Mouse (Mus musculus): ENCODE results near the gene Zfp82. TPM values are rescaled to one million over a fixed set of nuclear protein-coding genes. Genes with fewer than 3 reads are reported as not detected.

Gene Zfp82
- polyA plus RNA-seq, 1 experiment, result 3.9 TPM

- H3K4me1 ChIP-seq (ENCODE audit: control insufficient read depth, insufficient read depth, low read length), result no peaks in the 10 kb centered on the region
- H3K27ac ChIP-seq (ENCODE audit: insufficient read depth, low read depth, low read length), result no peak overlapping the region
- TF ChIP-seq CTCF (IDR thresholded peaks at IDR 0.05; ENCODE audit: low read depth, low read length) (no peak), POLR2A (IDR thresholded peaks at IDR 0.05; ENCODE audit: borderline replicate concordance, low read depth, low read length) (no peak)
- H3K4me3 ChIP-seq (ENCODE audit: insufficient read depth, low read length), result no peak overlapping the region
Measured at GRCm38 (mm10) chr7:30023324-30023723, 49.4 kb downstream of the Zfp82 start.

GRCm38 (mm10) chr7:30019543-30019942 is 53.2 kb downstream of the Zfp82 start:
- H3K4me3 ChIP-seq (ENCODE audit: insufficient read depth, low read length), result no peak overlapping the region
- H3K4me1 ChIP-seq (ENCODE audit: control insufficient read depth, insufficient read depth, low read length), result no peaks in the 10 kb centered on the region
- H3K27ac ChIP-seq (ENCODE audit: insufficient read depth, low read depth, low read length), result no peak overlapping the region
- TF ChIP-seq CTCF (IDR thresholded peaks at IDR 0.05; ENCODE audit: low read depth, low read length), result no peak
- TF ChIP-seq POLR2A (IDR thresholded peaks at IDR 0.05; ENCODE audit: borderline replicate concordance, low read depth, low read length), result no peak

DNA sequence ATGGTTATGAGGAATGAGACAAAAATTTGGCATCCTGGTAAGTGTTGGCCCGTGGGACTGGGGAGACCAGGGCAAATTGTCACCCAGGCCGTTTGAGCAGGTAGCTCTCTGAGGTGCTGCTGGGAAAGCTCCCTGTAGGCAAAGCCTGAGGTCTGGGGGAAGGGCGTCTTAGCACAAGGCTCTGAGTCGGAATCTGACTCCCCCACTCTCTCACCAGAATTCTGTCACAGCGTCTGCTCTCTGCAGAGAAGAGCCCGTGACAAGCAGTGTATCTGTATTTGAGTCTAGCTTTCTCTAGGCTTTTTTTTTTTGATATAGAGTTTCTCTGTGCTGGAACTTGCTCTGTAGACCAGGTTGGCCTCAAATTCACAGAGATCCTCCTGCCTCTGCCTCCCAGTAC is 55.5 kb downstream of the Zfp82 start:
- Histone ChIP-seq H3K4me3 (ENCODE audit: insufficient read depth, low read length) (no peak overlapping the region), H3K4me1 (ENCODE audit: control insufficient read depth, insufficient read depth, low read length) (no peaks in the 10 kb centered on the region), H3K27ac (ENCODE audit: insufficient read depth, low read depth, low read length) (no peak overlapping the region)
- no peak for TF ChIP-seq CTCF (IDR thresholded peaks at IDR 0.05; ENCODE audit: low read depth, low read length)
- TF ChIP-seq POLR2A (IDR thresholded peaks at IDR 0.05; ENCODE audit: borderline replicate concordance, low read depth, low read length), result no peak

GRCm38 (mm10) chr7:30012956-30013363 is 59.7 kb downstream of the Zfp82 start:
- H3K4me3 ChIP-seq (ENCODE audit: insufficient read depth, low read length), result no peak overlapping the region
- TF ChIP-seq CTCF (IDR thresholded peaks at IDR 0.05; ENCODE audit: low read depth, low read length) (no peak; the same call in 1 of the 2 replicates), POLR2A (IDR thresholded peaks at IDR 0.05; ENCODE audit: borderline replicate concordance, low read depth, low read length) (no peak)
- H3K27ac ChIP-seq (ENCODE audit: insufficient read depth, low read depth, low read length), result no peak overlapping the region
- peaks cover 5% of the 10 kb centered on the region for H3K4me1 ChIP-seq (ENCODE audit: control insufficient read depth, insufficient read depth, low read length)

DNA sequence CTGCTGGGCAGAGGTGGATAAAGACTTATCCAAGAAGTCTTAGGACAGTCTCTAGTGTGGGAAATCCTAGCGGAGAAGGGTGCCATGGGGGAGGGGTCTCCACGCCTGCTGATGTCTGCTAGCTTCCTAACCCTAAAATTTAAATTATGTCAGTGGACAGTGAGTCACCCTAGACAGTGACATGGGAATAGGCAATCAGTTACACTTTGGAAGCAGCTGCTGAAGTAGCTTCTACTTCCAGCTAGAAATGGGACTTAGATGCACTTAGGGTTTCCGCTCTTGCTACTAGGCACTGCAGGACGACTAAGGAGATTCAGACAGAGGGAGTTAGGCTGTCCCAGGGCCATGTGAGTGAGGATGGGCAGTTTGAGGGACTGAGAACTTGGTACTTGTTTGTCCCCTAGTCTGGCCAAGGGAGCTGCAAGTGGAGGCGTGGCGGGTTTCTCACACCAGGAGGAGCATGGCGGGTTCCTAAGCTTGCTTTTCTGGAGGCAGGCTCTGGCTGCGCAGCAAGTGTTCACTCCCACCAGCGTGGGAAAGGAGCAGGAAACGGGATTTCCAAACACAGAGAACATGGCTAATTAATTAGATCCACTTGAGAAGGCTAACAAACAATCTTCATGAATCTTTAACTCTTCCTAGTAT is 62.0 kb downstream of the Zfp82 start:
- no peak overlapping the region for H3K4me3 ChIP-seq (ENCODE audit: insufficient read depth, low read length)
- peaks cover 7% of the 10 kb centered on the region for H3K4me1 ChIP-seq (ENCODE audit: control insufficient read depth, insufficient read depth, low read length)
- no peak overlapping the region for H3K27ac ChIP-seq (ENCODE audit: insufficient read depth, low read depth, low read length)
- TF ChIP-seq CTCF (IDR thresholded peaks at IDR 0.05; ENCODE audit: low read depth, low read length) (no peak), POLR2A (IDR thresholded peaks at IDR 0.05; ENCODE audit: borderline replicate concordance, low read depth, low read length) (no peak)

DNA sequence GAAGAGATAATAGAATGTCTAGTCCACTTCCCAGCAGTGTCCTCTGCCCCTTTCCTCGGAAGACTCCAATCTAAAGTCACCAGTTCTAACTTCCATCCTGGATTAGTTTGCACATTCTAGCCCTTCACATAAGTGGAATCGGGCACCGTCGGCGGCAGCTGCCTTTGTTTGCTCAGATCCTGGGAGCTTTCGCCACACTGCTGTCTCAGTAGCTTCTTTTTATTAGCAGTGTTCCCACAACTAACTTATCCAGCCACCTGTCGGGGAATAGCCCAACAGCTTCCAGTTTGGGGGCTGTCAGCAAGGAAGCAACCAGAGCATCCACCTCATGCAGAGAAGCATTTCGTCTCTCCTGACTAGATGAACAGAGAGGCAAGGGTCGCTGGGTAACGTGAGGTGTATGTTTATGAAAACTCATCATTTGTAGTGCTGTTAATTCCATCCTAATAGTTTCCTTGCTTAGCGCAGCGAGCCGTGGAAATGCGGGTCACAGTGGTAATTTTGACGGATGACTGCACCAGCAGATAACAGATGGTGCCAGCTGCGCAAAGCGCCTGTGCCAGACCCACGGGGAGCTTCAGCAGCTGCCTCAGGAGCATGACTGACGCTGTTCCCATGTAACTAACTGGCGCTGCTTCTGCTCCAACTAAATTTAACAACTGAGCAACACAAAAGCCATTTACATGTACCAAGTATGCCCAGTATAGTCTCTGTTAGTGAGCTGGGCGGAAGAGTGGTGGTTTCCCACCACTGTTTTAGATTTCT is 63.2 kb downstream of the Zfp82 start:
- no peak overlapping the region for H3K27ac ChIP-seq (ENCODE audit: insufficient read depth, low read depth, low read length)
- no peak overlapping the region for H3K4me3 ChIP-seq (ENCODE audit: insufficient read depth, low read length)
- TF ChIP-seq CTCF (IDR thresholded peaks at IDR 0.05; ENCODE audit: low read depth, low read length) (no peak), POLR2A (IDR thresholded peaks at IDR 0.05; ENCODE audit: borderline replicate concordance, low read depth, low read length) (no peak)
- H3K4me1 ChIP-seq (ENCODE audit: control insufficient read depth, insufficient read depth, low read length), result peaks cover 7% of the 10 kb centered on the region

- H3K4me3 ChIP-seq (ENCODE audit: insufficient read depth, low read length), result no peak overlapping the region
- no peak overlapping the region for H3K27ac ChIP-seq (ENCODE audit: insufficient read depth, low read depth, low read length)
- no peak for TF ChIP-seq POLR2A (IDR thresholded peaks at IDR 0.05; ENCODE audit: borderline replicate concordance, low read depth, low read length)
- no peak for TF ChIP-seq CTCF (IDR thresholded peaks at IDR 0.05; ENCODE audit: low read depth, low read length)
- H3K4me1 ChIP-seq (ENCODE audit: control insufficient read depth, insufficient read depth, low read length), result peaks cover 7% of the 10 kb centered on the region
Measured at GRCm38 (mm10) chr7:30008020-30008690, 64.5 kb downstream of the Zfp82 start.

DNA sequence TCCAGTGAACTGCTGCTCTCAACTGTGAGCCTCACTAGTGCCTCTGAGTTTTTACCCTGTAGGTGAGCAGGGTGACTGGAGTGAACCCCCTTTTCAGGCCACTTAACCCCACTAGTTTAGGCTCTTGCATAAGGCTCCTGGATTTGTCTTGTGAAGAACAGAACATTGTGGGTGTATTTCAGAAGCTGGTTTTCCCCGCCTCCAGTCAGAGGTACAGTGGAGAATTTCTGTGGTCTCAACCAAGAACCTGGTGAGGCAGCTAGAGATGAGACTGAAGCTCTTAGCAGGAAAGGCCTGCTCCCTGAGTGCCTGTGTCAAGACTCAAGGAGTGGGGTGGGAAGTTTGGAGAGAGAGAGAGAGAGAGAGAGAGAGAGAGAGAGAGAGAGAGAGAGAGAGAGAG is 65.1 kb downstream of the Zfp82 start:
- Histone ChIP-seq H3K27ac (ENCODE audit: insufficient read depth, low read depth, low read length) (no peak overlapping the region), H3K4me3 (ENCODE audit: insufficient read depth, low read length) (no peak overlapping the region), H3K4me1 (ENCODE audit: control insufficient read depth, insufficient read depth, low read length) (peaks cover 7% of the 10 kb centered on the region)
- no peak for TF ChIP-seq CTCF (IDR thresholded peaks at IDR 0.05; ENCODE audit: low read depth, low read length)
- TF ChIP-seq POLR2A (IDR thresholded peaks at IDR 0.05; ENCODE audit: borderline replicate concordance, low read depth, low read length), result no peak

Other genes with a start within 250 kb of the Zfp82 start
- gene Zfp940, start 219.2 kb downstream of the Zfp82 start, polyA plus RNA-seq (2012; ENCODE audit: insufficient read depth, insufficient read length, missing spikeins), result 1.4 and 2.1 TPM in 2 replicates
- gene Zfp420, start 212.9 kb downstream of the Zfp82 start, polyA plus RNA-seq (2012; ENCODE audit: insufficient read depth, insufficient read length, missing spikeins), result 4.8 and 5.7 TPM in 2 replicates
- gene Zfp27, start 166.3 kb downstream of the Zfp82 start, polyA plus RNA-seq (2012; ENCODE audit: insufficient read depth, insufficient read length, missing spikeins), result 3.5 and 3.8 TPM in 2 replicates
- 3.1 and 3.8 TPM in 2 replicates for gene Zfp383, start 164.7 kb downstream of the Zfp82 start, polyA plus RNA-seq (2012; ENCODE audit: insufficient read depth, insufficient read length, missing spikeins)
- gene Zfp74, start 118.8 kb downstream of the Zfp82 start, polyA plus RNA-seq (2012; ENCODE audit: insufficient read depth, insufficient read length, missing spikeins), result 7.2 and 8.6 TPM in 2 replicates
- 3.6 and 4.0 TPM in 2 replicates for gene Zfp568, start 88.9 kb downstream of the Zfp82 start, polyA plus RNA-seq (2012; ENCODE audit: insufficient read depth, insufficient read length, missing spikeins)
- 4.1 and 5.0 TPM in 2 replicates for gene Zfp14, start 21.5 kb downstream of the Zfp82 start, polyA plus RNA-seq (2012; ENCODE audit: insufficient read depth, insufficient read length, missing spikeins)
- not detected in 2 replicates for gene Gm26920, start 17.5 kb upstream of the Zfp82 start, polyA plus RNA-seq (2012; ENCODE audit: insufficient read depth, insufficient read length, missing spikeins)
- gene Zfp566, start 17.6 kb upstream of the Zfp82 start, polyA plus RNA-seq (2012; ENCODE audit: insufficient read depth, insufficient read length, missing spikeins), result 1.6 and 2.8 TPM in 2 replicates
- gene Zfp260, start 21.9 kb upstream of the Zfp82 start, polyA plus RNA-seq (2012; ENCODE audit: insufficient read depth, insufficient read length, missing spikeins), result 40.2 and 49.9 TPM in 2 replicates
- gene Zfp382, start 49.0 kb upstream of the Zfp82 start, polyA plus RNA-seq (2012; ENCODE audit: insufficient read depth, insufficient read length, missing spikeins), result 7.7 and 8.9 TPM in 2 replicates
- 19.9 and 22.9 TPM in 2 replicates for gene Zfp146, start 96.8 kb upstream of the Zfp82 start, polyA plus RNA-seq (2012; ENCODE audit: insufficient read depth, insufficient read length, missing spikeins)
- 8.0 and 14.3 TPM in 2 replicates for gene Cox7a1, start 111.2 kb upstream of the Zfp82 start, polyA plus RNA-seq (2012; ENCODE audit: insufficient read depth, insufficient read length, missing spikeins)
- 501 and 572 TPM in 2 replicates for gene Capns1, start 125.9 kb upstream of the Zfp82 start, polyA plus RNA-seq (2012; ENCODE audit: insufficient read depth, insufficient read length, missing spikeins)
- 47.6 and 50.3 TPM in 2 replicates for gene Polr2i, start 159.0 kb upstream of the Zfp82 start, polyA plus RNA-seq (2012; ENCODE audit: insufficient read depth, insufficient read length, missing spikeins)
- 83.3 and 108 TPM in 2 replicates for gene Tbcb, start 159.4 kb upstream of the Zfp82 start, polyA plus RNA-seq (2012; ENCODE audit: insufficient read depth, insufficient read length, missing spikeins)
- gene Ovol3, start 162.8 kb upstream of the Zfp82 start, polyA plus RNA-seq (2012; ENCODE audit: insufficient read depth, insufficient read length, missing spikeins), result not detected in 2 replicates
- 0.55 and 1.0 TPM in 2 replicates for gene Thap8, start 207.2 kb upstream of the Zfp82 start, polyA plus RNA-seq (2012; ENCODE audit: insufficient read depth, insufficient read length, missing spikeins)
- 21.4 and 25.8 TPM in 2 replicates for gene Wdr62, start 207.5 kb upstream of the Zfp82 start, polyA plus RNA-seq (2012; ENCODE audit: insufficient read depth, insufficient read length, missing spikeins)
- gene Clip3, start 218.8 kb upstream of the Zfp82 start, polyA plus RNA-seq (2012; ENCODE audit: insufficient read depth, insufficient read length, missing spikeins), result 0.49 and 1.7 TPM in 2 replicates
- gene Alkbh6, start 235.8 kb upstream of the Zfp82 start, polyA plus RNA-seq (2012; ENCODE audit: insufficient read depth, insufficient read length, missing spikeins), result 32.8 and 39.9 TPM in 2 replicates
- gene Syne4, start 241.9 kb upstream of the Zfp82 start, polyA plus RNA-seq (2012; ENCODE audit: insufficient read depth, insufficient read length, missing spikeins), result 1.2 TPM in 1 of 2 replicates, not detected in the other
- not detected in 2 replicates for gene E130208F15Rik, start 248.8 kb upstream of the Zfp82 start, polyA plus RNA-seq (2012; ENCODE audit: insufficient read depth, insufficient read length, missing spikeins)